Mouse (Mus musculus): ENCODE measurements around the gene Etv5. TPM values are rescaled to one million over a fixed set of nuclear protein-coding genes. Genes with fewer than 3 reads are reported as not detected.

Etv5 gene
- polyA plus RNA-seq, 1 experiment, result 10.4 TPM

GRCm38 (mm10) chr16:22452082-22452481, 12.6 kb upstream of the Etv5 start:
- no peak overlapping the region for H3K4me3 ChIP-seq (replicated peaks)
- peaks cover 18% of the 10 kb centered on the region for H3K4me1 ChIP-seq
- H3K36me3 ChIP-seq (replicated peaks; ENCODE audit: low read length), result no peaks in the 10 kb centered on the region
- H3K9me3 ChIP-seq, result no peaks in the 10 kb centered on the region
- TF ChIP-seq GATA1 (IDR thresholded peaks at IDR 0.05; ENCODE audit: borderline replicate concordance, low read length) (no peak), FLI1 (IDR thresholded peaks at IDR 0.05; ENCODE audit: low read length) (no peak)
- H3K27me3 ChIP-seq (replicated peaks), result peaks cover 39% of the 10 kb centered on the region

- peak overlapping the region; percentile 15 for H3K4me3 ChIP-seq (replicated peaks)
- peaks cover 36% of the 10 kb centered on the region for H3K4me1 ChIP-seq
- peaks cover 25% of the 10 kb centered on the region for H3K27me3 ChIP-seq (replicated peaks)
- H3K9me3 ChIP-seq, result no peaks in the 10 kb centered on the region
- TF ChIP-seq FLI1 (IDR thresholded peaks at IDR 0.05; ENCODE audit: low read length) (no peak), GATA1 (IDR thresholded peaks at IDR 0.05; ENCODE audit: borderline replicate concordance, low read length) (no peak)
- no peaks in the 10 kb centered on the region for H3K36me3 ChIP-seq (replicated peaks; ENCODE audit: low read length)
Measured at GRCm38 (mm10) chr16:22448093-22448492, 8.6 kb upstream of the Etv5 start.

- Histone ChIP-seq H3K36me3 (replicated peaks; ENCODE audit: low read length) (no peaks in the 10 kb centered on the region), H3K4me3 (replicated peaks) (no peak overlapping the region), H3K4me1 (peaks cover 50% of the 10 kb centered on the region), H3K27me3 (replicated peaks) (peaks cover 22% of the 10 kb centered on the region), H3K9me3 (no peaks in the 10 kb centered on the region)
- TF ChIP-seq FLI1 (IDR thresholded peaks at IDR 0.05; ENCODE audit: low read length) (no peak), GATA1 (IDR thresholded peaks at IDR 0.05; ENCODE audit: borderline replicate concordance, low read length) (no peak)
Measured at GRCm38 (mm10) chr16:22444786-22445185, 5.3 kb upstream of the Etv5 start.

- no peaks in the 10 kb centered on the region for H3K36me3 ChIP-seq (replicated peaks; ENCODE audit: low read length)
- no peak overlapping the region for H3K4me3 ChIP-seq (replicated peaks)
- TF ChIP-seq FLI1 (IDR thresholded peaks at IDR 0.05; ENCODE audit: low read length), result no peak
- no peak for TF ChIP-seq GATA1 (IDR thresholded peaks at IDR 0.05; ENCODE audit: borderline replicate concordance, low read length)
- H3K27me3 ChIP-seq (replicated peaks), result peaks cover 15% of the 10 kb centered on the region
- H3K9me3 ChIP-seq, result no peaks in the 10 kb centered on the region
- peaks cover 50% of the 10 kb centered on the region for H3K4me1 ChIP-seq
Measured at GRCm38 (mm10) chr16:22442202-22442601, 2.7 kb upstream of the Etv5 start.

GRCm38 (mm10) chr16:22441317-22441716, 1.8 kb upstream of the Etv5 start:
- Histone ChIP-seq H3K27me3 (replicated peaks) (peaks cover 12% of the 10 kb centered on the region), H3K36me3 (replicated peaks; ENCODE audit: low read length) (no peaks in the 10 kb centered on the region), H3K4me1 (peaks cover 48% of the 10 kb centered on the region), H3K9me3 (no peaks in the 10 kb centered on the region), H3K4me3 (replicated peaks) (no peak overlapping the region)
- no peak for TF ChIP-seq FLI1 (IDR thresholded peaks at IDR 0.05; ENCODE audit: low read length)
- no peak for TF ChIP-seq GATA1 (IDR thresholded peaks at IDR 0.05; ENCODE audit: borderline replicate concordance, low read length)

- Histone ChIP-seq H3K27me3 (replicated peaks) (peaks cover 12% of the 10 kb centered on the region), H3K9me3 (no peaks in the 10 kb centered on the region), H3K4me1 (peaks cover 49% of the 10 kb centered on the region), H3K36me3 (replicated peaks; ENCODE audit: low read length) (peaks cover 6% of the 10 kb centered on the region), H3K4me3 (replicated peaks) (peak overlapping the region; percentile 94)
- TF ChIP-seq GATA1 (IDR thresholded peaks at IDR 0.05; ENCODE audit: borderline replicate concordance, low read length) (no peak), FLI1 (IDR thresholded peaks at IDR 0.05; ENCODE audit: low read length) (no peak)
Measured at GRCm38 (mm10) chr16:22440269-22440668, 750 bp upstream of the Etv5 start.

- Histone ChIP-seq H3K4me3 (replicated peaks) (peak overlapping the region; percentile 94), H3K27me3 (replicated peaks) (peaks cover 10% of the 10 kb centered on the region), H3K9me3 (no peaks in the 10 kb centered on the region), H3K4me1 (peaks cover 41% of the 10 kb centered on the region), H3K36me3 (replicated peaks; ENCODE audit: low read length) (peaks cover 20% of the 10 kb centered on the region)
- no peak for TF ChIP-seq FLI1 (IDR thresholded peaks at IDR 0.05; ENCODE audit: low read length)
- no peak for TF ChIP-seq GATA1 (IDR thresholded peaks at IDR 0.05; ENCODE audit: borderline replicate concordance, low read length)
Measured at GRCm38 (mm10) chr16:22438441-22439373, 812 bp downstream of the Etv5 start.

- TF ChIP-seq FLI1 (IDR thresholded peaks at IDR 0.05; ENCODE audit: low read length), result no peak
- H3K27me3 ChIP-seq (replicated peaks), result peaks cover 4% of the 10 kb centered on the region
- no peak overlapping the region for H3K4me3 ChIP-seq (replicated peaks)
- peaks cover 23% of the 10 kb centered on the region for H3K36me3 ChIP-seq (replicated peaks; ENCODE audit: low read length)
- peaks cover 53% of the 10 kb centered on the region for H3K4me1 ChIP-seq
- no peaks in the 10 kb centered on the region for H3K9me3 ChIP-seq
Measured at GRCm38 (mm10) chr16:22436106-22436505, 3.4 kb downstream of the Etv5 start.

- no peaks in the 10 kb centered on the region for H3K9me3 ChIP-seq
- H3K4me1 ChIP-seq, result peaks cover 48% of the 10 kb centered on the region
- H3K27me3 ChIP-seq (replicated peaks), result no peaks in the 10 kb centered on the region
- no peak overlapping the region for H3K4me3 ChIP-seq (replicated peaks)
- H3K36me3 ChIP-seq (replicated peaks; ENCODE audit: low read length), result peaks cover 35% of the 10 kb centered on the region
- TF ChIP-seq GATA1 (IDR thresholded peaks at IDR 0.05; ENCODE audit: borderline replicate concordance, low read length), result no peak
- TF ChIP-seq FLI1 (IDR thresholded peaks at IDR 0.05; ENCODE audit: low read length), result no peak
Measured at GRCm38 (mm10) chr16:22434530-22434929, 5.0 kb downstream of the Etv5 start.

GRCm38 (mm10) chr16:22433944-22434343, 5.6 kb downstream of the Etv5 start:
- Histone ChIP-seq H3K4me1 (peaks cover 53% of the 10 kb centered on the region), H3K36me3 (replicated peaks; ENCODE audit: low read length) (peaks cover 40% of the 10 kb centered on the region), H3K9me3 (no peaks in the 10 kb centered on the region)

More at GRCm38 (mm10) chr16:22433944-22434343, 5.6 kb downstream of the Etv5 start:
- no peak for TF ChIP-seq FLI1 (IDR thresholded peaks at IDR 0.05; ENCODE audit: low read length)
- TF ChIP-seq GATA1 (IDR thresholded peaks at IDR 0.05; ENCODE audit: borderline replicate concordance, low read length), result no peak
- H3K27me3 ChIP-seq (replicated peaks), result no peaks in the 10 kb centered on the region
- H3K4me3 ChIP-seq (replicated peaks), result no peak overlapping the region

All from megakaryocyte, embryonic 14.5 days (primary cell).